Mouse (Mus musculus): ENCODE data around the gene Ier2. TPM values are rescaled to one million over a fixed set of nuclear protein-coding genes. Genes with fewer than 3 reads are reported as not detected.
"Not testable (repeated sequence)": the region's sequence is repeated elsewhere in the genome, so short reads cannot be mapped to it uniquely, and the experiment has no call there.

The Ier2 gene
- total RNA-seq, 2 experiments from 2014 or later, result 10.5 to 10.8 TPM

DNA sequence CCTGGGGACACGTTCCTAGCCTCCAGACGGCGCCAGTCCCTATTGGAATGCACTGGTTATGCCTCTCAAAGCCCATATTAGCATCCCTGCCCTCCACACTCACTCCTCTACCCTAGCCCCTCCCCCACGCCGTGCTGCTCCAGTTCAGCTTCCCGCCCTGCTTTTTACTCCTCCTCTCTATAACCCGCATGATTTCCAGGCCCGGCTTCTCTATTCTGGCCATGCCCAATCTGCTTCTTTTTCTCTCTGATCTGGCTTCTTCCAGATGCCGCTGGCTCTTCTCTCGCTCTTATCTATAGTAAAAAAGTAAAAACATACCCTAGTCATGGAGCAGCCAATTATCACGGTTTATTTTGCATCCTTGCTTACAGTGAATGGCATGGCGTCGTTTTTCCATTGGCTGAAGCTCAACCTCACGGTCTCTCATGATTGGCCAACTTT is 15.2 kb downstream of the Ier2 start:
- intact Hi-C loops (cut with DNase I; ENCODE audit: low total_unique reads), result no loop called here
- DNase-seq, result no peak

DNA sequence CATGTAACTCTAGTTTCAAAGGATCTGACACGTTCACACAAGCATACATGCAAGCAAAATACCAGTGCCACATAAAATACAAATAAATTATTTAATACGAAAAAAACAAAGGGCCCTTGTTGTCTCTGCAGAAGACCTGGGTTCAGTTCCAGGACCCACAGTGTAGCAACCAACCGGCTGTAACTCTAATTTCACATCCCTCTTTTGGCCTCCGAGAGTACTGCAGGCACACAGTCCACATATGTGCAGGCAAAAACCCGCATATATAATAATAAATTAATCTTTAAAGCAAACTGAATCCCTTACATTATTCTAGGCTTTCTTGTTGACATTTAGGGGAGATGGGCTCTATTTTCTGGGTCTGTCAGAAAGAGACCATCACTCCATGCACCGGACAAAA is 15.9 kb downstream of the Ier2 start:
- DNase-seq, result no peak
- intact Hi-C loops (cut with DNase I; ENCODE audit: low total_unique reads), result no loop called here

DNA sequence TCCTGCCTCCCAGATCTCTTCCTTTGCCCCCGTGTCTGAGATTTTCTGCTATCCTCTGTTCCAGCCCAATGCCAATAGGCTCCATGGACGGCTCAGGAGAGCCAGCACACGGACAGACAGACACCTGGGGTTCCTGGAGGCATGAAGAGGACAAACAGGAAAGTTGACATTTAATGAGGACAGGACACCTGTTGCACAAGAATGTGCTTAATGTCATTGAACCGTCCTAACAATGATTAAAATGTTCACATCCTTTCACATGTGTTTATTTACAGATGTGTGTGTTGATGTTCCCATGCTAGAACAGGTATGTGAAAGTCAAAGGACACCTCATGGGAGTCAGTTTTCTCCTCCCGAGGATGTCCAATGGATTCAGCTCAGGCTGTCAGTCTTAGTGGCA is 19.6 kb downstream of the Ier2 start:
- DNase-seq, result no peak
- intact Hi-C loops (cut with DNase I; ENCODE audit: low total_unique reads), result no loop called here

DNA sequence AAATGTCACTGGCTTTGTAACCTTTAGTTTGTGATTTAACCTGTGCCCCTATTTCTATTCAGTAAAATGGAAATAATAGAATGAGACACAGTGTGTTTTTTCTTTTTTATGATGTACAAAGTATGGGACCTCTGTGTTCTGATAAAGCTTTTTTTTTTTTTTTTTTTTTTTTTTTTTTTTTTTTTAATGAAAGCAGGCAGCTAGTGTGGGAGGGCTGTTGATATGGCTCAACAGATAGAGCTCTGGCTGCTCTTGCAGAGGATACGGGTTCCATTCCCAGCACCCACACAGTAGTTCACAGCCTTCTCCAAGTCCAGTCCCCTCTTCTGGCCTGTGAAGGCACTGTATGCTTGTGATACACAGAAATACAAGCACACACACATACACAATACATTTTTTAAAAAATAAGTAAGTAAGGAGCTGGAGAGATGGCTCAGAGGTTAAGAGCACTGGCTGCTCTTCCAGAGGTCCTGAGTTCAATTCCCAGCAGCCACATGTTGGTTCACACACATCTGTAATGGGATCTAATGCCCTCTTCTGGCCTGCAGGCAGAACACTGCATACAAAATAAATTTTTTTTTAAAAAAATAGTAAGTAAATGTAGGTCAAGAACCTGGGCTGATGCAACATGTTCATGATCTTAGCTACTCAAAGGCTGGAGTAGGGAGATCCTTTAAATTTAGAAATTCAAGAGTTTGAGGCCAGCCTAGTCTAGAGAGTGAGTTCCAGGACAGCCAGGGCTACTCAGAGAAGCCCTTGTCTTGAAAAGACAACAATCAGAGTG is 20.9 kb downstream of the Ier2 start:
- intact Hi-C loops (cut with DNase I; ENCODE audit: low total_unique reads), result no loop called here
- no peak for DNase-seq

DNA sequence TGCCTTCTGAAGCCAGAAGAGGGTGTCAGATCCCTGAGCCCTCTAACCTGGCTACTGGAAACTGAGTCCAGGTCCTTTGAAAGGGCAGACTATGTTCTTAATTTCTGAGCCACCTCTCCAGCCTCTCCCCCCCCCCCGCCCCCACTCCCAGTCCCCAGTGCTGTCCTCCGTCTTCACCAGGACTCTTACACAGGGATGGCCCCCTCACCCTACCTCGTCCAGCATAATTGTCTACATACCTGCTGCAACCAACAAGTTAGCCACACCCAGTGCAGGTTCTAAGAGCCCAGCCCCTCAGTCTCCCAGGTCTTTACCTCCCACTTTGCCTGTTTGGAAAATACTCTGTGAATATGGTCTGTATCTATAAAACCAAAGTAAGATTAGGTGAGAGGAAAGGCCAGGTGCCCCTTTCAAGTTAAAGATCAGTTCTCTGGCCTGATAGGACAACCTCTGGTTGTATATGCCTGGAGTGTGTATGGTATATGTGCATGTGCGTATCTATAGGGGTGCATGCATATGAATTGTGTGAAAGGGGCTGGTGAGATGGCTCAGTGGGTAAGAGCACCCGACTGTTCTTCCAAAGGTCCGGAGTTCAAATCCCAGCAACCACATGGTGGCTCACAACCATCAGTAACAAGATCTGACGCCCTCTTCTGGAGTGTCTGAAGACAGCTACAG is 21.9 kb downstream of the Ier2 start:
- no peak for DNase-seq
- intact Hi-C loops (cut with DNase I; ENCODE audit: low total_unique reads), result no loop called here

DNA sequence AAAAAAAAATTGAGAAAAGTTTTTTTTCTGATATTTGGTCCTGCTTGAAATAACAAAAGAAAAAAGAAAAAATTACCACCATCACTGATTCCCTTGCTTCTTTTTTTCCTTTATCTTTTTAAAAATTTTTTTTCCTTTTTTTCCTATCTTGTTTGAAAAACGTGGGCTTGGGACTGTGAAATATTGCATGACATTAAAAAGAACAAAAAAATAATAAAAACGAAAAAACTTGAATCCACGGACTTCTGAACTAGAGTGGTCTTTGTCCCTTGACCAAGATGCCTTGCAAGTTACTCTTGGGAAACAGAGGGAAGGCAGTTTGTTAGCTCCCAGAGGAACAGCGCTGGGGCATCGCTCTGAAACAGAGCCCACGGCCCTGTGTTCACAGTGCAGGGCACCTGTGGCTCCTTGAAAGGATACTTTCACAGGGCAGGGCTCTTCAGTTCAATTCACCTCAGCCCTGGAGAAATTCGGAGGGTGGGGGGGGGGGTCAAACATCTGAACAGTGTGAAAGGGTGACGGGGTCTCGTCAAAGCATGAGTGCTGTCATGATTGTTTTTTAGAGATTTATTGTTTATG is 22.6 kb downstream of the Ier2 start:
- intact Hi-C loops (cut with DNase I; ENCODE audit: low total_unique reads), result no loop called here
- no peak for DNase-seq

DNA sequence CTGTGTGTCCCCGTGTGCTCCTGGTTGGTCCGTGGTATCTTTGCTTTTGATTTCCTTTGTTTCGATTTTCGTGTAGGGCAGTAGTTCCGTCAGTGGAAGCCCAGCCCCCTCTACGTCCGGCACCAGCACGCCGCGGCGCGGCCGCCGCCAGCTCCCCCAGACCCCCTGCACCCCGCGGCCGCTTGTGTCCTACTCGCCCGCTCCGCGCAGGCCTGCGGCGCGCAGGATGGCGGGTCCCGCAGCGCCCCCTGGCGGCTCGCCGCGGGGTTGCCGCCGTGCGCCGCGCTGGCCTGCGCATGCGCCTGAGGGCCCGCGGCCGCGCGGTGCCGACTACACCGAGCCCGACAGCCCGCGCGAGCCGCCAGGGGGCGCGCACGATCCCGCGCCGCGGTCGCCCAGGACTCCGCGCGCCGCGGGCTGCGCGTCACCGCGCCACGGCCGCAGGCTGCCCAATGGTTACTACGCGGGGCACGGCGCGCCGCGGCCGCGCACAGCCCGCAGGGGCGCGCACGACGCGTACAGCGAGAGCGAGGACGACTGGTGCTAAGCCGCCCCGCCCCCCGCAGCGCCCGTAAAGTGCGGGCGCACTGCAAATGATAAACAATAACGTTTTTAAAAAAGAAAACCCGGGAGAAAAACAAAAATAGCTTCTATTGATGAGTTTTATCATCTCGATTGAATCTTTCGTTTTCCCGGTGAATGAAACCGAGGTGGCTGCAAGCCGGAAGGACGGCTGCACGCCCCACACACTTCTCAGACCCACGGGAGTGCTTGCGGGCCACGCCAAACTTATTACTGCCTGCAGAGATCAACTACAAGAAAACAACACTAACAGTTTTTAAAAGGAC is 23.3 kb downstream of the Ier2 start:
- intact Hi-C loops (cut with DNase I; ENCODE audit: low total_unique reads), result no loop called here
- DNase-seq, result peak; percentile 92

DNA sequence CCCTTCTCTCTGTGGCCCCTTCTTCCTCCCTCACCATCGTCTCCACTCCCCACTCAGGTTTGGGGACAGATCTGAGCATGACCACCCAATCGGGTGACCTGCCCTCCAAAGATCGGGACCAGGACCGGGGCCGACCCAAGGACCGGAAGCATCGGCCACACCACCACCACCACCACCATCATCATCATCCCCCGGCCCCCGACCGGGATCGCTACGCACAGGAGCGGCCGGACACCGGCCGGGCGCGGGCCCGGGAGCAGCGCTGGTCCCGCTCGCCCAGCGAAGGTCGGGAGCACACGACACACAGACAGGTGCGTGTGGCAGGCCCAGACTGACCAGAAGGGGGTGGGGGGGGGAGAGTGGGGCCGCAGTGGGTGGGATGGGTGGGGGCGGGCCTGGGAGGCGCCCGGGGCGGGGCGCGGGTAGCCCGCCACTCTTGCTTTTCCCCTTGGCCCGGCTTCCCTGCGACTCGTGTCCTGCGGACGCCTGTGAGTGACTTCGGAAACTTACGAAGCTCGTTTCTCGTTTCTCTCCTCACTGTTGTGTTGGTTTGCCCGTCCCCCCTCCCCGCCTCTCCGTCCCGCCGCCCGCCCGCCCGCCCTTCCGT is 24.0 kb downstream of the Ier2 start:
- intact Hi-C loops (cut with DNase I; ENCODE audit: low total_unique reads), result no loop called here
- peak; percentile 49 for DNase-seq

DNA sequence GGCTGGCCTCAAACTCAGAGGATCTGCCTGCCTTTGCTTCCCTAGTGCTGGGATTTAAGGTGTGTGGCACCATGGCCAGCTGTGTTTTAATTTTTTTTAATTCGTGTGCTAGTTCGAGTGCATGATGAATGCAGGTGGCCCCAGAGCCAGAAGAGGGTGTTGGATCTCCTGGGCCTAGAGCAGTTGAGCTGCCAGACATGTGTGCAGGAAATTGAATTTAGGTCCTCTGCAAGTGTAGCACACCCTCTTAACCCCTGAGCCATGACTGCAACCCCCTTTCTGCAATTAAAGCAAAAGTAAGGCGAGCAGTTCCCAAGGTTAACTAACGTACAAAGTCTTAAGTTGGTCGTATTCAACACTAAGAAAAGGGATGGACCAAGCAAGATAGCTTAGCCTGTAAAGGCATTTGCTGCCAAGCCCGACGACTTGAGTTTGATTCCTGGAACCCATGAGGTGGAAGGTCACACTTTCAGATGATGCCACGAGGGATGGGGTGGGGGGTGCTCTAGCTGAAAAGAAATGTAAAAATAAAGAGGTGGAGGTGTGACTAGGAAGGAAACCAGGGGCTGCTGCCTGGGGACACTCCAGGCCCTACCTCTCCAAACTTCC is 24.6 kb downstream of the Ier2 start:
- intact Hi-C loops (cut with DNase I; ENCODE audit: low total_unique reads), result no loop called here
- DNase-seq, result no peak

DNA sequence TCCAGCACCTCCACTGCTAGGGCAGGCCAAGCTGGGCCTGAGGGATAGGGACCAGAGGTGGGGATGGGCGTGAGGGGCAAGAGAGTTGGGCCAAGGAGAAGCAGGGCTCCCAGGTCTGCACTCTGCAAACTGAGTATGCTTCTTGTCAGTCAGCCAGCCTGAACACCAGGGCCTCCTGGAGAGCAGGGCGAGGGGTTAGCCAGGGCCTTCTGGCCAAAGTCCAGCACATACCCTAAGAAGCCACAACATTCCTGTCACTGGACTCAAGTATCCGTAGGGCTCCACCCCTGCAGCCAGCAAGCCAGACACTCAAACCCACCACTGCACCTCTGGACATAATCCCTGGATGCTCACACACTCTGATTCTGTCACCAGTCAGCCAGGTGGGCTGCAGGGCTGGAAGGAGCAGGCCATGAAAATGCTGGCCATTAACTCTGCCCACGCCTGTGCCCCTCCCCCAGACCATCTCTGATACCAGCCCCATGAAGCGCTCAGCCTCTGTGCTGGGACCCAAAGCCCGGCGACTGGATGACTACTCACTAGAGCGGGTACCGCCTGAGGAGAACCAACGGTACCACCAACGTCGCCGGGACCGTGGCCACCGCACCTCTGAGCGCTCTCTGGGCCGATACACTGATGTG is 26.5 kb downstream of the Ier2 start:
- intact Hi-C loops (cut with DNase I; ENCODE audit: low total_unique reads), result no loop called here
- no peak for DNase-seq

DNA sequence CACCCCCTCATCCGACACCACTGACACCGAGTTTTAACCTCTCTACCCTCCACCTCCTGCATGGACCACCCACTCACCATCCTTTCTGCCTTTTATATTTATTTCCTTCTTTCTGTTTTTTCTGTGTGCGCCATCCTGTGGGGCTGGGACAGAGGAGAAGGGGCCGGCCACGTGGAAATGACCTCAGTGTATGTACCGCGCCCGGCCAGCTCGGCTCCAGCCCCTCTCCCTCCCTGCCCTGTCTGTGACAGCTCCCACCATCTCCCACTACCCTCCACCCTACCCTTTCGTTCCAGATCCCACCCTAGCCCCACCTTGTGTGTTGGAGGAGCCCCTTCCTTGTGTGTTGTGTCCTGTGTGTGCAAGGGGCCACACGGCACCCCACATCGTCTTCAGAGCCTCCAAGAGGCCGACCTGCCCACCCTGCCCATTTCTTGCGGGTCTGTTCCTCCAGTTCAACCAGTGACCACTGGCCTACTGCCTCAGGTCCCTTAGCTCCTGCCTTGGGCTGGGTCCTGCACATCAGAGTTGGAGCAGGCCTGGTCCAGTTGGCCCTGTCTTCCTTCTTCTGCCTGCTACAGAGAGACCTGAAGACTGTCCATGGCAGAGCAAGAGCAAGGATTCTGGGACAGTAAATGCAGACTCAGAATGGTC is 27.1 kb downstream of the Ier2 start:
- DNase-seq, result no peak
- intact Hi-C loops (cut with DNase I; ENCODE audit: low total_unique reads), result no loop called here

DNA sequence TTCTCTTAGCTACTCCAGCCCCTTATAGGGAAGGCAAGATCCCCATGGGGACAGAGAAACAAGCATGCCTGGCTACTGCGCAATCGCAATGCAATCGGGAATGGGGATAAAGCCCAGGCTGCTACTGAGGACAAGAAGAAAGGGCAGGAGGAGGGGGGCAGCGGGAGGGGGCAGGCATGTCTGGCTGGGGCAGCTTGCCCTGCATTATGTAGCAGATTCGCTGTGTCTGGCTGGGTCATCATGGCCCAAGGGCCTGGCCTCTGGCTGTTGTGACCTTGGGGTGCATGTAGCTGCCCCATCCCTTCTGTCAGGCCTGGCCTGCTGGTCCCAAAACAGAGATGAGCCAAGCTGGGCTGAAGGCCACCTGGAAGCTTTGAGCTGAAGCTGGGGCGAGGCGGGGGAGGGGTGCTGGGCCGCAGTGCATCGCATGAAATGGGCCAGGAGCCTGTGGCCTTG is 27.8 kb downstream of the Ier2 start:
- intact Hi-C loops (cut with DNase I; ENCODE audit: low total_unique reads), result no loop called here
- DNase-seq, result peak; percentile 87

DNA sequence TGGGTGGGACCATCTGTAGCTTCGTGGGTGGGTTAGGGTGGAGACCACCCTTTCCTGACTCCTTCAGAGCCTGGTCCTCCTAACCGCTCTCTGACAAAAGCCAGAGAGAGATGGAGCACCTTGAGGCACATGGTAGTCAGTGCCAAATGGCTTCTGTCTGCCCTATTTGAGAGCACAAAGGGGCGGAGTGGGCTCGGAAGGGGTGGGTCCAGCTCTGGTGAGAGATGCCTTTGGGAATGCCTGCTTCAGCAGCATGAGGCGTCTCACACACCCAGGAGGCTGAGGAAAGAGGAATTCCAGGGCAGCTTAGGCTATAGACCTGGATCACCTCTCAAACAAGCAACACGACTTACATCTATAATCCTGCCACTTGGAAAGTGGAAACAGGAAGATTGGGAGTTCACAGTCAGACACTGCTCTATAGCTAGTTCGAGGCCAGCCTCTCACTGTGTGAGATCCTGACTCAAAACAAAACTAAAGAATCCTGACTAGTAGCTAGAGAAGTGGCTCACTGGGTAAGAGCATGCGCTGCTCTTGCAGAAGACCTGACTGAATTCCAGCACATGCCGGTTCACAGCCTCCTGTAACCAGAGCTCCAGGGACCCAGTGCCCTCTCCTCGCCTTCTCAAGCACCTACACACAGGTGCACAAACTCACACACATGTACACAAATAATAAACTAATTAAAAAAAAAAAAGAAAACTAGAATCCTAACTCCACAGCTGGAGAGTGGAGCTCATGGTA is 28.6 kb downstream of the Ier2 start:
- intact Hi-C loops (cut with DNase I; ENCODE audit: low total_unique reads), result no loop called here

DNA sequence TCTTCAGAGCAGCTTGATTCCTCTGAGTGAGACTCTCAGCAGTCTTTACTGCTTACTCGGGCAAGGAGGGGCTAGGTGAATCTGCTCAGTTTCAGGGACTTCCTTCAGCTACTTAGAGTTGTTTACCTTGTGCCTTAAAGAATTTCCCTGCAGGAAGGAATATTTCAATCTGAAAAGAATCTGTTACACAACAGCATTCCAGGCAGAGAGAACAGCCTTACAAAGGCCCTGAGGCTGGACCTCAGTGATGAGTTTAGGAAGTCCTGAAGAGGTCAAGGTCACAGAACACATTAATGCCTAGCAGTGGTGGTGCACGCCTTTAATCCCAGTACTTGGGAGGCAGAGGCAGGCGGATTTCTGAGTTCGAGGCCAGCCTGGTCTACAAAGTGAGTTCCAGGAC is 30.8 kb downstream of the Ier2 start:
- intact Hi-C loops (cut with DNase I; ENCODE audit: low total_unique reads), result no loop called here
- no peak for DNase-seq

More for the DNA sequence above, 28.6 kb downstream of the Ier2 start:
- no peak for DNase-seq

DNA sequence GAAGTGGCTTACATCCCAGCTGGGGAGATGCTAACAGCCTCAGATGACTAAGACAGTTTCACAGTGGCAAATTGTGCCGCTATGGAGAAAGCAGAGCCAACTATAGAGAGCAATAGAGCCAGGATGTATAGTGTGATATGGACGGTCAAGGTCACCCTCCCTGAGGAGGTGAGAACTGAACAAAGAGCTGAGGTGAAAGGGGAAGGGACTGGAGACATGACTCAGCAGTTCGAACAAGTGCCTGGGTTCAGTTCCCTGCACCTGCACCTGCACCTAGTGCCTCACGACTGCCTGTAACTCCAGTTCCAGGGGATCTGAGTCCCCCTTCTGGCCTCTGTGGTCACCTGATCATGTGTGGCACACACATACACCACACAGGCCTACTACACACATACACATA is 32.5 kb downstream of the Ier2 start:
- no peak for DNase-seq
- intact Hi-C loops (cut with DNase I; ENCODE audit: low total_unique reads), result no loop called here

DNA sequence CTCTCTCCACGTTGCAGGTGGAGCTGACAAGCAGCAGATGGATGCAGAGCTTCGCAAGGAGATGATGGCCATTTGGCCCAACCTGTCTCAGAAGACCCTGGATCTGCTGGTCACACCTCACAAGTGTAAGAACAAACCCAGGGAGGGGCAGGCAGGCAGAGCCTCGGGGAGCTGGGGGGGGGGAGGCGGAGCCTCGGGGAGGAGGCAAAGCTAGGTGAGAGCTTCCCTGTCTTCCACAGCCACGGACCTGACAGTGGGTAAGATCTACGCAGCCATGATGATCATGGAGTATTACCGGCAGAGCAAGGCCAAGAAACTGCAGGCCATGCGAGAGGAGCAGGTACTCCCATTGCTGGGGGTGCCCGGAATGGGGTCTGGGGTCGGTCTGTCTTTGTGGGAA is 33.1 kb downstream of the Ier2 start:
- no peak for DNase-seq
- intact Hi-C loops (cut with DNase I; ENCODE audit: low total_unique reads), result no loop called here

DNA sequence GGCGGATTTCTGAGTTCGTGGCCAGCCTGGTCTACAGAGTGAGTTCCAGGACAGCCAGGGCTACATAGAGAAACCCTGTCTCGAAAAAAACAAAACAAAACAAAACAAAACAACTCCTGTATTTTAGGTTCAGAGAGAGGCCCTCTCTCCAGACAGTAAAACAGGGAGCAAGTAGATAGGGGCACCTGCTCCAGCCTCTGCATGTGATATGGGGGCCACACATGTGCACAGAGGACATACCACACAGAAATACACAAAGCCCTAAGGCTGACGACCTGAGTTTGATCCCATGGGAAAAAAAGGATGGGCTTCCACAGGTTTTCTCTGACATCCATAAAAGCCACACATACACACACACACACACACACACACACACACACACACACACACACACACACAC is 39.2 kb downstream of the Ier2 start:
- intact Hi-C loops (cut with DNase I; ENCODE audit: low total_unique reads); DNase-seq: not testable (repeated sequence)

Measured in gastrocnemius, postnatal 14 days (tissue).